Mouse (Mus musculus) frontal cortex, postnatal 14 days (tissue): Measurements from ENCODE around the gene Sfxn4.
"Not testable (repeated sequence)": the region's sequence is repeated elsewhere in the genome, so short reads cannot be mapped to it uniquely, and the experiment has no call there.

Source experiments
- DNase-seq, 2 experiments: peaks; one replicate each; pipeline ENCODE4 v3.0.0; 2022; ENCODE audit warnings: low spot score in 2 of 2

Sfxn4 gene

DNA sequence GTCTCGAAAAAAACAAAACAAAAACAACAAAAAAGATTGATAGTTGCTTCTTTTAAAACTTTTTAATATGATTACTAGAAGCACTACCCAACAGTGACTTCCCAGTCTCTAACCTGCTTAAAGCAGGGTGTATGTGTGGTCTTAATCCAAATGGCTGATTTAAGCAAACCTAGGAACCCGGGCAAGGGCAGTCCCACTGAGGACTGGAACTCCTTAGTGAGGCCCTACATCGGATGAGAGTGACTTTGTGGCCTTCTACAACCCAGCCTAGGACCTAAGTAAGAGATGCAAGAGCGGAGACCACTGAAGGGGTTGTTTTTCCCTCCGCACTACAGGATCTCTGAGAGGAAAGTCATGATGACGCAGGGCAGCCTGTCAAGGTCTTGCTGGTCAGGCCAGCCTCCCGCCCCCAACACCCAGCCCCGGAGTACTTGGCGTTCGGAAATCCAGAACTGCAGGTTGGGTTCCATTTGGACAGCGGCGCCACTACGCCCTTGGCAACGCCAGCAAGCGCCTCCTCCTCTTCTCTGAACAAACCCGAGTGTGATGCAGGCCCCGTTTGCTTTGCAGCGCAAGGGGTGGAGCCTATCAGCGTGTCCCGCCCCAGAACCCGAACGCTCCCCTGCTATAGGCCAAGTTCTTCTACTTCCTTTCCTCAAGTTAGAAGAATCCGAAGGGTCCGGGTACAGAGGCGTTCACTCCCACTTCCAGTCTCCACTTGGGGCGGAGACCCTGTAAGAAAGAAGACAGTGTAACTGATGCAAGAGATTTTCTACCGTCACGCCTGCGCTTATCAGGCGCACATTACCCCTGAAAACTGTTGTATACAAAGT lies at the start of gene Sfxn4:
TSS of gene Sfxn4 (minus strand) at position 612 of the 833 bp plus-strand sequence.
- peak; percentile 84 to 87 for DNase-seq

DNA sequence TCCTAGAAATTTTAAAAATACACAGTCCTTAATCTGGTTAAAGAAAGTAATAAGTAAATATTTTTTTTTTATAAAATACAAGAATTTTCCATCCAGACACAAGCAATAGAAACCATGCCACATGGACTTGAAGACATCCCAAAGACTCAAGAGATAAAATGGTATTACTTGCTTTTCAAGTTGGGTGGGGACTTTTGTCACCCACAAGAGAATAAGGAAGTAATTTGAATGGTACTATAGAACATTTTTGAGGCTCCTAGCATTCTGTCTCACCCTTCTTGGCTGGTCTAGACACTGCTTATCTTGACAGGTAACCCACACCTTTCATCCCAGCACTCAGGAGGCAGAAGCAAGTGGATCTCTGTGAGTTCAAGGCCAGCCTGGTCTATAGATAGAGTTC lies 49.0 kb upstream of the Sfxn4 start:
- DNase-seq: no peak

DNA sequence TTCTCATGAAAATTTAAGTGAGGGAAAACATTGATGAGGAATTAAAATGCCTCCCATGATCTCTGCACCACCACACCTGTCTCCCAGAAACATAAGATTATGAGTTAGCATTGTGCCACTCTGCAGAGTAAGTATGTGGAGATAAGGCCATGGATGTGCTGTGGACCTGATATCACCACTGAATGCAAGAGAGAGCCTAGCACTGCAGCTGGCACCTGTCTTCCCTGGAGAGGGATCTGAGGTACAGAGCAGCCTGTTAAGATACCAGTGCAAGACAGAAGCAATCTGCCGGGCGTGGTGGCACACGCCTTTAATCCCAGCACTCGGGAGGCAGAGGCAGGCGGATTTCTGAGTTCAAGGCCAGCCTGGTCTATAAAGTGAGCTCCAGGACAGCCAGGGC lies 44.2 kb upstream of the Sfxn4 start:
- DNase-seq: no peak

DNA sequence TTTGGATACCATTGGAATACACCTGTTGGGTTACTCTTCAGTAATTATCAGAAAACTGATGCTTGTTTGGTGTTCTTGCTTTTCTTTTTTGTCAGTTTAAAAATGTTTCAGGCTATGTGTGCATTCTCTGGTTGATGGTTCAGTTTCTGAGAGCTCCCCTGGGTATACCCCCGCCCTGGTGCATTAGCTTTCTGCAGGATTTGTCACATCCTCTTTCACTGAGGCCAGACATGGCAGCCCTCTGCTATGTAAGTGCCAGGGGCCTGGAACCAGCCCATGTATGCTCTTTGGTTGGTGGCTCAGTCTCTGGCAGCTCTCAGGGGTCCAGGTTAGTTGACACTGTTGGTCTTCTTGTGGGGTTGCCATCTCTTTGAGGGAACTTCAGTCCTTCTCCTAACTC lies 42.7 kb upstream of the Sfxn4 start:
- no peak for DNase-seq

DNA sequence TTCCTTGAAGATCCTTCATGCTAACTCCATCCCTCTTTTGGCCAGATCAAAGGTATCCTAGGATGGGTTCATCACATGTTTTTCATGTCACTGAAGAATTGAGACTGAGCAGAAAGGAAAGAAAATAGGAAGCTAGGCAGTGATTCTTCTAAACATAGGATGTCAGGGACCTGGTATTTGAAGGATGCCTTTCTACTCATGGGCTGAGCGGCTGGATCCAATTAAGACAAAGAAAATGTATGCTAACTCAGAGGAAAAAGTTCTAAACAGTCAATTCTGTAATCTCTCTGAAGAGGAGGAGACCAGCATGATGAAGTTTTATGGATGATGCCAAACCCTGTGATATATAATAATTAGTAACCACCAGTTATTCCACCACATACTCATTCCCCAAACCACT lies 41.9 kb upstream of the Sfxn4 start:
- no peak for DNase-seq

DNA sequence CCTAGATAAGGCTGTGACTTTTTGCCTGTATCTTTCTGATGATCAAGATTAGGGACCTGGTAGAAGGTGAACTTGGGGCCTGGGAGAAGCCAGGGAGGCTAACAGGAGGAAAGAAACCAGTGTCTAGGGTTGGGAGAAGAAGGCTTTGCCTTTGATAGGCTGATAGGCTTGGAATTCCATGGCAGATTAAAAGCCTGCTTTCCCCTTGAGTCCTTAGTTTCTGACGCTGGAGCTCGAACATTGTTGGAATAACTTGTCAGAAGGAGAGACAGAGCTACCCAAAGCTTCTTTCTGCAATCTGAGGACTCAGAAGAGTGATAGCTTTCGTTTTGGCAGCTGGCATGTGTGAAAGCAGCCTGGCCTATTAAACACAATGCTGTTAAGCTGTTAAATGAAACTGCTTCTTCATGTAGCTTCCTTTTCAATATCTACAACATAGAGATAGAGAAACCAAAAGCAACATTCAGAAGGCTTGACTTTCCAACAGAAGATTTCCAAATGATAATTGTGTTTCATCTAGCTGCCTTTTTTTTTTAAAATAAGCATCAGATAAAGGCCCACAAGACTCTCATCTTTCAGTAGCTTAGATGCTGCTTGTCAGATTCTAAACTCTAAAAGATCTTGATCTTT lies 34.1 kb upstream of the Sfxn4 start:
- DNase-seq: no peak

DNA sequence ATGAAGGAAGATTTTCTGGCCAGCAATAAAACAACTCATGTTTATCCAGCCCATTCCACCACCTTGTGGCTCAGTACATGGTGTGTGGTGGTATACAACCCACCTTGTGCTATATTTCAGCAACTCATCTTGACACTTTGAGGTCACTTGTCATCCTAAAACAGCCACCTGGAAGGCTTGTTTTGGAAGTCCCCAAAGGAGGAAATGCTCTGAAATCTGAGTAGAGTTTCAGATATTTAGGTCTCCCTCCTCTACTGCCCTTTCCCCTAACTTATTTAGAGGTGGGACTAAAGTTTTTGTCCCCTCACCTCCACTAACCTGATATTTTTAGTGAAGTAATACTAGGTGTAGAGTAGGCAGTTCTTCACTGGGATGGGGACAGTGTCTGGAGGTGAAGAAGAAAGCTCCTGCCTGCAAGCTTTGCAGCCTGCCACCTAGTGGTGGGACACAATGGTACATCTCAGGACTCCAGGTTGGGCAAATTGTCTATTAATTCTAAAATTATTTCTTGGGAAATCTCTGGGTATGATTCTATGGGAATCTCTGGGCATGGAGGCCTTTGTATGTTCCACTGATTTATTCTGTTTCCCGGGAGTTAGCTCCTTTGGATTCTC lies 30.8 kb upstream of the Sfxn4 start:
- peak in 1 of 2 experiments; percentile 45 for DNase-seq

DNA sequence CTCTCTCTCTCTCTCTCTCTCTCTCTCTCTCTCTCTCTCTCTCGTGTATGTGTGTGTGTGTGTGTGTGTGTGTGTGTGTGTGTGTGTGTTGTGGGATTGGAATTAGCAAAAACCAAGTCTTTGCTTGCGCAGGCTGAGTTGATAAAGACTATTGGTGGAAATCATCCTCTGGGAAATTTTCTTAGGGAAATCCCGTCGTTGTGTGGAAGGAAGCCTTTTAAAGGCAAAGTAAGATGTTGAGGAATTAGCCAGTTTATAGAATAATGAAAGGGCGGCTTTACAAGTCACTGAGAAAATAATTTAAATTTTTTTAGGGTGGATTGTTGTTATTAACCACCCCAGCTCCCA lies 29.8 kb upstream of the Sfxn4 start:
- DNase-seq: no peak

DNA sequence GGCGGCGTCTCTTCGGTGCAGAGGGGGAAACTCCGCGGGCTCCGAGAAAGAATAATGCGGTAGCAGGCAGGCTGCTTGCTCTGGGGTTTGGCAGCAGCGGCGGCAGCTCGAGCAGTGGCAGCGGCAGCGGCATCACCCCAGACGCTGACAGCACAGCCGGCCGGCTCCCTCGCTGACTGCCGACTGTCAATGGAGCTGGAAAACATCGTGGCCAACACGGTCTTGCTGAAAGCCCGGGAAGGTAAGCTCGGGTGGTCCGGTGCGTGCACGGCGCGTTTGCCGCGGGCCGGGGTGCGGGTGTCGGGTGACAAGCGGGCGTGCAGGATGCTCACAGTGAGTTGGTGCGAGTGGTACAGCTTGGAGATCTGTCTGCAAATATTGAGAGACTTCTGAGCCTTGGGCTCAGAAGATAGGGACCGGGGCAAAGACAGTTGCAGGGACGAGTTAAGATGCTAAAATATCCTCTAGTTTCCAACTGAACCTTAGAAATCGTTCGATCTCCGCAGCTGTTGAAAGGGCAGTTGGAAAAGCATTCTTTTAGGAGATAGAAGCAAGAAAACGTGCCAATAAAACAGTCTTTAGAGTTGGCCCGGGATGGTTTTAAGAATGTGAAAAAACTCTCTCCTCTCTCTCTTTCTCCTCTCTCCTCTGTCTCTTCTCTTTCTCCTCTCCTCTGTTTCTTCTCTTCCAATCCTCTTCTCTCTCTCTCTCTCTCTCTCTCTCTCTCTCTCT lies 29.3 kb upstream of the Sfxn4 start:
- DNase-seq: peak; percentile 51 to 53

DNA sequence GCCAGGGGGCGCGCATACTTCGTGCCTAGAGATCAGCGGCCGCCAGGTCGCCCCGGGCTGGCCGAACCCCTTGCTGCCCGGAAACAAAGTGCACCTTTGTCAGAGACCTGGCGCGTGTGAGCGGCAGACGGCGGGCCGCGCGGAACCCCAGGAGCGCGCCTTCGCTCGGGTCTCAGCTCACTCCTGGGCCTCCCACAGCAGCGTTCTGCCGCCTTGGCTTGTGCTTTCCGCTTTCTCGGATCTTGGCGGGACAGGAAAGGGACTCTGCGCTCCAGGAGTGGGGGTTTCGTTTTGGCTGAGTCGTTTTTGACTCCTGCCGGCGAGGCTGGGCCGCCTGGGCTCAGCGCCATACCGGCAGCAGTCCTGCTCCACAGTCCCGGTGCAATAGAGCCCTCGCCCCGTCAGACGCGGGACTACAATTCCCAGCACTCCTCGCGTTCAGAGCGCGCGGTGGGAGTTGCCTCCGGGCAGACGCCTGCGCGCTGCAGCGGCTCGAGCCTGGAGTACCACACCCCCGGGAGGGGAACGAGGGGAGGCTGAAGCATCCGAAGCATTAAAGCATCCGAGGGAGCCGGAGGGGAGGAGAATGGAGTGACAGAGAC lies 28.5 kb upstream of the Sfxn4 start, which contains the start of gene Grk5:
TSS of gene Grk5 (plus strand) at position 36 of the 602 bp plus-strand sequence.
- DNase-seq: peak; percentile 87 to 92

DNA sequence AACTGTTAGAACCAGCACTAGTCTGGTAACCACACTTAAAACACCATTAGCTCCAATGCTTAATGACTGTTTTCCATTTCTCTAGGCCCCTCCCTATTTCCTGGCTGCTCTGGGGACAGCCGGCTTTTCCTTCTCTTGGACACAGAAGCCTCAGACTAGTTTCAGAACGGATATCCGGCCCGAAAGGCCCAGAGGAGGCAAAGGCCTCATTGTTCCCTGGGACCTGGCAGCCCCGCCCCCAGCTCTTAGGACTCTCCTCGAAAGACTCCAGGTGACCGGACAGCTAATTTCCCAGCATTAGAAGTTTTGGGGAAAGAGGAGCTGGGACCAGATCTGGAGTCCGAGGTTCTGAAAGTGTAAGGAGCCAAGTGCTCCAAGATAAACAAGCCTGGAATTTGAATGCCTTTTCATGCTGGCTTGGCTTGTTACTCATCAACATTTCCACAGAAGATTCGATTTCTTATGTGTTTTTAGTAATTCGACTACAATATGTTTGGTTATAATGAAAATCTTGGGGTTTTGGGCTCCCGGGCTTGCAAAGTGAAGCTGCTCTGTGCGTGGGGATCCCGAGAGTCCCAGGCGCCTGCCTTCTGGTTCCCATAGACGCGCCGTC lies 27.9 kb upstream of the Sfxn4 start:
- peak; percentile 29 for DNase-seq

DNA sequence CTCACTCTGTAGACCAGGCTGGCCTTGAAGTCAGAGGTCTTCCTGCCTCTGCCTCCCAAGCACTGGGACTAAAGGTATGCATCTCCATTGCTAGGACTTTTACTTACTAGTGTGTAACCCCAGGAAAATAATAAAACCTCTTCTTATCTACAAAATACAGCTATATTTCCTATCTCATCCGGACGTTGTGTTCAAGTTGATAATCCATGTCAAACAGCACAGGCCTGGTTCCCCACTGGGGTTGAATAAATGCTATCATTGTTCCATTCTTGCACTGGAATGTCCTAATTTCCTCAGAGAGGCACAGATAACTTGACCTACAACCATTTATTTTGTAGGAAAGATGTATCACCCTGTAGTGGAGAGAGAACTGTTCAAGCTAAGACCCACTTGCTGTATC lies 26.4 kb upstream of the Sfxn4 start:
- DNase-seq: no peak

DNA sequence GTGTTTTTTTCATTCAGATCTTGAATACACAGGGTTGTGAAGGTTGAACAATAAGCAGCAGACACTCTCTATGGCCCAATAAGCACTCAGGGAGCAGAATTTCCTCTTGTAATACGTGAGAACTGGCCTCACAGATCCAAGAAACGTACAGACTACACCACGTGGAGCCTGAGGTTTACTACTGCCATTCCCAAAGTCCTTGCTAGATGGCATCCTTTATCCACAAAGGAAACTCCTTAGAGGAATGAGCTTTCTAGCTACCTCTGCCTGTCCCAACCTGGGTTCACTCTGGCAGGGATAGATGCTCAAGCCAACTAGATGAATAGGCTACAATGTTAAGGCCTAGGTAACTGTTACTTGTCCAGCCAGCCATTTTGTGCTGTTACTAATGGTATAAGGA lies 21.9 kb upstream of the Sfxn4 start:
- no peak for DNase-seq

DNA sequence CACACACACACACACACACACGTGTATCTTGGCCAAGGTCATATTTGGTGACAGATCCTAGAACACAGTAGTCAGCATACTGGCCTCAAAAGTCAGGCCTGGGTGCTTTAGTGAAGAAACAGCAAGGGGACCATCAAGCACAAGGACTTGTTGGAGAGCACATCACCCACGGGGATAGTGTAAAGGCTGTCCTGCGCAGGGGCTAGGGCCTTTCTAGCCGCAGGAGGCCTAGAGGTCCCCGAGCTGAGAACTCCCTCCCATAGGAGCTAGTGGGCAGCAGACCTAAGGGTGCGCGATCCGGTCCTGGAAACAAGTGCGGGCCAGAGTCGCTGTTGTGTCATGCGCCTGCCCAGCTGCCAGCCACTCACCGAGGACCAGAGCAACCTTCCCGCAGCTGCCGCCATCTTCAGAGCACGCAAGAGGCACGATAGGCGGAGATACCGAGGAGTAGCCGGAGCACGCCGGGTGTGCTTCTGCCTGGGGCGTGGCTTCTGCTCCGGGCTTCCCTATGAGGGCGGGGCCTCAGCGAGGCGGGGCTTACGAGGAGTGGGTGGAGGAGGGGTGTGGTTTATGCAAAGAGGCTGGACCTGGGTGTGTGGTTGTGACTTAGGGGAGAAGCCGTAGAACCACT lies 12.9 kb upstream of the Sfxn4 start, which contains the start of gene Prdx3:
TSS of gene Prdx3 (minus strand) at position 493 of the 631 bp plus-strand sequence.
- peak; percentile 91 to 92 for DNase-seq

DNA sequence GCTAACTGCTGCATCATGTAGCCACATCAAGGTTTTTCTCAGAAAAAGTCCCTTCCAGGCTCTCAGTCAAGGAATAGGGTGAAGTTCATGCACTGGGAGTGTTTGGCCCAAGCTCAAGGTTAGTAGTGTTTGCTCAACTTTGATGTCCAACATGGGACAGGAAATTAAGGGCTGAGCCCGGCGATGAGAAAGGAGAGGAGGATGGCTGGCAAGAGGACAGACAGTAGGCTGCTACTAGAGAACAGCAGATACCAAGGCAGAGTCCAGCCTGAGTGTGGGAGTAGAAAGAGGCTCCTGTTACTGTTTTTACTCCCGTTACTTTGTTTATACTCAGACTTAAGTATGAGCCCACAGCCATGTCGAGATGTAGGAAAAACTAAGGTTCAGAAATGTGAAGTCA lies 12.2 kb upstream of the Sfxn4 start:
- no peak for DNase-seq

DNA sequence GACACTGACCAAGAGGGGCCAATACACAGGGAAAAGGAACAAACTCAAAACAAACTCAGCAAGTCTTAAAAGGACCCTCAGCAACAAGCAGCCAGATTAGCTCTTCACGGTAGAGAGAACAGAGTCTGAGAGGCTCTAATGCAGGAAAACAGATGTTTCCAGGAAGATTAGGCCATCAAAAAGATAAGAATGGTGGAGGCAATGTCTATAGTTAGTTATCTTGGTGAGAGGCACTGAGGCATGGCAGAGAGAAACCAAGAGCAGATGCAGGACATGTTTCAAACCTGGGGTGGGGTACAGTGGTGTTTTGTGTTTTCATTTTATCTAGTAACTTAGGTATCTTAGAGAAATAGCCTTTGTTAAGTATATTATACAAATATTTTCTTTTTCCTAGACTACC lies 11.0 kb upstream of the Sfxn4 start:
- DNase-seq: no peak

DNA sequence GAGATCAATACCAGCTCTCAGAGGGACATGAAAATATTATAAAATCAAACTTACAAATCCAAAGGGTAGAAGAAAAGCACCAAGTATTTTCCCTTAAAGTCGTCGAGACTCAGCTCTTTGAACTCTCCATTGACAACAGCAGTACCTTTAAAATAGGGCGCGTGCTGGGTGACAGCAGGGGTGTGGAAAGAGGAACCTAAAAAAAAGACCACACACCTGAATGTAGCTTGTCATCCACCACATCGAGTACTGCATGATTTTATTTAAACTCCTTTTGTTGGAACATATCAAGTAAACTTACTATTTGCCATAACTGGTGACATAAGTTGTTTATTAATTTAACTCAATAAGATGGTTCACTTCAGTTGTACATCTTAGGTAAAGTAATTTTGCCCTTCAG lies 10.1 kb upstream of the Sfxn4 start:
- no peak for DNase-seq

DNA sequence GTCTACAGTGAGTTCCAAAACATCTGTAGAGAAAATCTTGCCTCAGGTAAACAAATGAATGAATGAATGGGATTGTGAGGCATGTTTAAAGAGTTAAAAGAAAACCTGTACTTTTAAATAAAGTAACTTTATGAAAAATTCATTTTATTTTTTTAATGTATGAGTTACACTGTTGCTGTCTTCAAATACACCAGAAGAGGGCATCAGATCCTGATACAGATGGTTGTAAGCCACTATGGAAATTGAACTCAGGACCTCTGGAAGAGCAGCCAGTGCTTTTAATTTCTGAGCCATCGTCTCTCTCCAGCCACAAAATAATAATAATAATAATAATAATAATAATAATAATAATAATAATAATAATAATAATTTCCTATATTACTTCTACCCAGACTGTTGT lies 9.2 kb upstream of the Sfxn4 start:
- no peak for DNase-seq

DNA sequence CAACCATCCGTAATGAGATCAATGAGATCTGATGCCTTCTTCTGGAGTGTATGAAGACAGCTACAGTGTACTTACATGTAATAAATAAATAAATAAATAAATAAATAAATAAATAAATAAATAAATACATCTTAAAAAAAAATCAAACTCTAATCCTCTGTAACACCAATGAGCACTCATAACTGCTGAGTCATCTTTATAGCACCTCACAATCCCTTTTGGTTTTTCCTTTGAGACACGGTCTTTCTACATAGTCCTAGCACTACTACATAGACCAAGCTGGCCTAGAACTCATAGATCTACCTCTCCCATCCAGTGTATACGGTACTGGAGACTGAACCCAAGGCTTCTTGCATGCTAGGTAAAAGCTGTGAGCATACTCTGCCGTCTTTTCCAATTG lies 4.9 kb upstream of the Sfxn4 start:
- not testable (repeated sequence) for DNase-seq

DNA sequence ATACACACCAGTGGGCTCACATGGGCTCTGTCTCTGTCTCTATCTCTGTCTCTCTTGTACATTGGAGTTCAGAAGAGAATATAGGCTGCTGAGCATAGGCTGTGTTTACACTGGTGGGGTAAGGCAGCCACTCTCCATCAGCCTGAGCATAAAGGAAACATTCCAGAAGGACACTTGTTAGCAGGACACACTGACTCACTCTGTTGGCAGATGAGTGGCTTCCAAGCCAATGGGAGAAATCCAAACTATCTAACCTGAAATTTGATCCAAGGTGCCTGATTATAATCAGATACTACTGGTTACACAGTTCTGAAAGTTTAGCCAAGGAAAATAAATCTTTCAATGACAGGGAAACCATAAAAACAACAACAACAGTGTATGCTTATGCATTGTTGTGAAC lies 15.5 kb downstream of the Sfxn4 start:
- no peak for DNase-seq

DNA sequence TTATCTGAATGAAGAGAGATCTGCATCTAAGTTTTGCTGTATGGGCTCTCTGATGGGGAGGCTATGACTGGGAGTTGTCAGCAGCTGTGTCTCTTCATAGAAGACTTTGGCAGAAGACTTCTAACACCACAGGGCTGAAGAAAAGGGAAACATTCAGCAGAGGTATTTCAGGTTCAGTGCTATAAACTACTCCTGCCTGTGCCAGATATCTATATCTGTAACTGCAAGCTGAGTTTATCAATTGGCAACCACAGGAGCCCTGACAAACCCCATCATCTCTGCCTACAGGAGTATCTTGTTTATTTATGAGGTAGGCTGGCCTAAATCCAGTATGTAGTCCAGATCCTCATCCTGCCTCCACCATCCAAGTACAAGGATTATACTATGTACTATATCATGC lies 18.0 kb downstream of the Sfxn4 start:
- no peak for DNase-seq
